Mouse (Mus musculus) common myeloid progenitor, adult 5-6 weeks (primary cell): ENCODE measurements at regions not wholly inside any gene's neighbourhood (a gene's known extent, or its start where the extent isn't known, plus 50 kb on each side); places are given as distances from the start of the nearest gene placed in this dataset.

Experiments used
- ATAC-seq: replicated peaks from 2 replicates; pipeline ENCODE4 v1.8.0; 2016; ENCODE audit warnings: low read depth, mild to moderate bottlenecking, moderate TSS enrichment, inconsistent platforms; ENCODE audit not compliant: poor library complexity, severe bottlenecking

GRCm38 (mm10) chr8:53338006-53338405, 173.5 kb upstream of the Aga start:
- ATAC-seq: no peak

- ATAC-seq: no peak
These were observed 142.9 kb upstream of the Aga start for GRCm38 (mm10) chr8:53368640-53369039.

GRCm38 (mm10) chr8:53373401-53373800, 138.1 kb upstream of the Aga start:
- no peak for ATAC-seq

- no peak for ATAC-seq
These were observed 99.4 kb upstream of the Aga start for GRCm38 (mm10) chr8:53412101-53412500.

- peak; percentile 80 for ATAC-seq
These were observed 77.3 kb upstream of the Aga start for GRCm38 (mm10) chr8:53434184-53434583.

- no peak for ATAC-seq
These were observed 75.8 kb upstream of the Aga start for GRCm38 (mm10) chr8:53435721-53436120.

- no peak for ATAC-seq
These were observed 64.7 kb upstream of the Aga start for GRCm38 (mm10) chr8:53446748-53447355.
